Mouse (Mus musculus) lung, postnatal 0 days (tissue): ENCODE data around the gene Prps2.

Source experiments
- CTCF ChIP-seq: IDR thresholded peaks from 2 replicates; pipeline ENCODE4 v1.5.1; 2016; ENCODE audit warnings: antibody characterized with exemption, mild to moderate bottlenecking
- EP300 ChIP-seq: IDR thresholded peaks from 2 replicates; pipeline ENCODE4 v1.6.1; 2016; ENCODE audit warnings: antibody characterized with exemption, mild to moderate bottlenecking, control low read depth

DNA sequence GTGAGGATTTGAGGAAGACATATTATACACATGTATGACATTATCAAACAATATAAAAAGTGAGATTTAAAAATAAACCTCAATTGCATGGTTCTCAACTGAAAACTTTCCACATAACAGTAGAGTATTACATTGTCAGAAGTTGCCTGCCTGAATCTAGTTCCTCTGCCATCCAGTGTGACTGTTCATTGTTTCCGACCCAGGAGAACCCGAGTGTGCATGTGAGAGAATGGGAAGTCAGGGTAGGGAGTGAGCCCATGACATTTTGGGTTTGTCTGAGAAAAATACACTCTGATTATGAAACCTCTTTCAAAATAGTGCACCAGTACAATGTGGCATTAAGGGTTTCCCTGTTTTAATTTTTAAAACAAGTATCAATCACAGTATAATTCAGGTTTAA is 28.9 kb downstream of the Prps2 start:
- TF ChIP-seq CTCF: no peak
- TF ChIP-seq EP300: no peak
